Mouse (Mus musculus) embryo, embryonic 9.5 days (tissue): ENCODE measurements around the gene Eif4e2.

Source experiments
- DNase-seq: peaks from one replicate; pipeline ENCODE4 v3.0.0-alpha.2; 2017; ENCODE audit errors: extremely low spot score

The Eif4e2 gene

DNA sequence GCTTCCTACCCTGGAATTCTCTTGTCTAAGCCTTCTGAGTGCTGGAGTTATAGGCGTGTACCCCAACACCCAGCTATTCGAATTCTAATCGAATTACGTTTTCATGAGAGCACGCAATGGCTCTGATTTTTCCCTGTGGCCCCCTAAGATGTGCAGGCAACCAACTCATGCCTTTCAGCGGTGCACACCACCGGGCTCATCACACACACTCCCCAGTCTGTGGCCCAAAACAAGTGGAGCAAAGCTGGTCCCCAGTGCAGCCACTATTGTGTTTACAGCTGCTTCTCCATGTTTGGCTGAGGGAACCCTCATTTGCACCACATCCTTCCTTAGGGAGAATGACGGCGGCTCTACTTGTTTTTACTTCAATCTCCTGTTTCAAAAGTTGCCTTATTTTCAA lies 49.5 kb downstream of the Eif4e2 start:
- DNase-seq: no peak

DNA sequence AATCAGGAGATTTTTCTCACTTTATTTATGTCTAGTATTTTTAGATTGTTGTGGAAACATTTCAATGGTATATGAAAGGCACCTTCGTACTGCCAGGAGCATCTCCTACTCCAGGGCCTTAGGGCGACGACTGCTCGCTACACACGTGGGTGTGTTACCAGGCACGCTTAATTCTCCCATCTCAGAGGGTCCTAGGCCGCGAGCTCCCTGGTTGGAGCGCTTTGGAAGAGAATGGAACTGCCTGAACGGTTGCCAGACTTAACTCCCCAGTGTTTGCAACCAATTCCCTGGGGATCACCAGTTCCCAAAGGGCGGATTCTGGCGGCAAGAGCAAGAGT lies 50.1 kb downstream of the Eif4e2 start:
- DNase-seq: no peak

DNA sequence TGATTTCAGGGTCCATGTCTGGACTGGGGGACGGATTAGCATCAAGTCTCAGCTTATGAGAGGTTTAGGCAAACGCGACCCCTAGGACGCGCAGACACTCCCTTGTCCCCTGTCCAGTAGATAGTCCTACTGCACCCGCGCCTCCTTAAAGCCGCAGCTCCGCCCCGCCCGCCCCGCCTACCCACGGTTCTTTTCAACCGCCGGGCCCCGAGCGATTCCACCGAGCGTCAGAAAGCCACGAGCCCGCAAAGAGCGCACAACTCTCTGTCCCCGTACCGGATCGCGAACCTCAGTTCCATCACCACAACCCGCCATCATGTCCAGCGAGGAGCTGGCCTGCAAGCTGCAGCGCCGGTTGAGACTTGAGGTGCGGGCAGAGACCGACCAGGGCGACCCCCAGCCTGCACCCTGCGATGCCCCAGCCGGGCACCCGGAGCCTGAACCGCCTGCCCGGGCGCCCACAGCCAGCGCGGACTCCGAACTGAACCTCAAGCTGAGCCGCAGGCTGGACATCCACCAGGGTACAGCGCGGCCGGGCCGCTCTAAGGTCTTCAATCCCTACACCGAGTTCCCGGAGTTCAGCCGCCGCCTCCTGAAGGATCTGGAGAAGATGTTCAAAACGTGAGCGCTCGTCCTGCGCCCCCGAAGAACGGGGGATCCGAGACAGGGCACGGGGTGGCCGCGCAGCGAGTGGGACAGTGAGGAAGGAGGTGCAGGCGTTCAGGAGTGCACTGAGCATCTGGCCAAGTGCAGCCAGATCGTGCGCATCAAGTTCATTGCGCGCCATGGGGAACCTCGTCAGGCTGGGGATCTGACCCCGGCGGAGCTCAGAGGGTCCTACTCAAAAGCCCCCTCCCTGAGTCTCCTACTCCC lies 50.7 kb downstream of the Eif4e2 start, which contains the start of gene Efhd1:
Gene Efhd1, plus strand, starts transcription at position 230 of the 873 bp plus-strand sequence.
- peak; percentile 66 for DNase-seq

DNA sequence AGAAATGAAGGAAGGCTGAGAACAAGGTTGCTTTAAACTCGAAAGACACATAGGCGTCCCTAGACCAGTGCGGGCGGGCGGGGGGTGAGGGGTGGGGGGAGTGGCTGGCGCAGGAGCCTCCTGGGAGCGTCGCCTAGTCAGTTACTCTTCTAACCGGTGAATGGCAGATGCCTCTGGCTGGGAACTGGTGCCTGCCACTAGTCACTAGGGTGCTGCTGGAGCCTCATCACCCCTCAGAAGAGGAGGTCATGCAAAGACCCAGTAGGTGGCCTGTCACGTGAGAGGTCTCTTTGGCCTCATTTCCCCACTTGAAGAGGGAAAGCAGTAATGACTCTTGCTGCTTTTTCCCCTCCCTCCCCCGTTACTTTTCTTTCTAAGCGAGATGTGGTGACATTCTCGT lies 51.5 kb downstream of the Eif4e2 start:
- no peak for DNase-seq

DNA sequence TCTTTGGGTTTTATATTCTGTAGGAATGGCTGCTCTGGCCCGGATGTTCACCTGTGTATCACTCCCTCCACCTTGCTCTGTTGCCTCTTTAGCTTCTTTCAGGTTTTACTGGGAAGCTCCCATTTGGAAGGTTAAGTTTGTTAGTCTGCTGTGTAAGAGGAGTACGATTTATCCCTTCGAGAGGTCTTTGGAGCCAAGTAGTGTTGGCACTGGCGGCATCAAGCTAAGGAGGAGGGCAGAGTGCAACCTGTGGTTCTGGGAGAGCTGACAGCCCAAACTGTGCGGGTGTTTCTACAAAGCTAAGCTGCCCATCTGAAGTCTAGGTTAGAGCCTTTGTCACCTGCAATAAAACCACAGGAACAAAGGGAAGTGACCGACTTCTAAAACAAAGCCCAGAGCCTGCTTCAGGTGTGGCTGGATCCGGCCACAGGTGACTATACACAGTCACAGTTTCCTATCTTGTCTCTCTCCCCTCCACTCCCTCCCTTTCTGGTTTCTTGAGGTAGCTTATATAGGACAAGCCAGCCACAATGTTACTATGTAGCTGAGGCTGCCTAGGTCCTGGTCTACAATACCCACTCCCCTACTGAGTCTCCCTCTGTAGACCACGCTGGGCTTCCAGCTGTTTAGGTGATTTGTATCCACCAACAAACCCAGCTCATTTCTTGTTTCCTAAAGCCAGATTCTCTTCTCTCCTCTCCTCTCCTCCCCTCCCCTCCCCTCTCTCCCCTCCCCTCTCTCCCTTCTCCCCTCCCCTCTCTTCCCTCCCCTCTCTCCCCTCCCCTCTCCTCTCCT lies 52.8 kb downstream of the Eif4e2 start:
- DNase-seq: no peak

DNA sequence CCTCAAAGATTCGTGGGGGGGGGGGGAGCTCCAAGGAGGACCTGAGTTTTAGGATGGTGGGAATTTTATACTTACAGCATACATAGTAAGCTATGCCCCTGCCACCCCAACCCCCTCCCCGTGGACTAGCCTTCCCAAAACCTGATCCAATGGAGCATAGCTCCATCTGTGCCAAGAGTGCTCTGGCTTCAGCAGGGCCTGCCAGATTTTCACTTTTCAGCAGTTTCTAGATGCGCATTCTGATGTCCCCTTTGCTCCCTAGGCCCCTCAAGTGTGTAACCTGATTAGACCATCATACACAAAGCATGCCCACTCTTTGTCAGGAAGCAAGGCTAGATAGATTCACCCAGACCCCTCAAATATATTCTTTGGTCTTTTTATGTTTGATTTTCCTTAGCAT lies 56.5 kb downstream of the Eif4e2 start:
- no peak for DNase-seq

DNA sequence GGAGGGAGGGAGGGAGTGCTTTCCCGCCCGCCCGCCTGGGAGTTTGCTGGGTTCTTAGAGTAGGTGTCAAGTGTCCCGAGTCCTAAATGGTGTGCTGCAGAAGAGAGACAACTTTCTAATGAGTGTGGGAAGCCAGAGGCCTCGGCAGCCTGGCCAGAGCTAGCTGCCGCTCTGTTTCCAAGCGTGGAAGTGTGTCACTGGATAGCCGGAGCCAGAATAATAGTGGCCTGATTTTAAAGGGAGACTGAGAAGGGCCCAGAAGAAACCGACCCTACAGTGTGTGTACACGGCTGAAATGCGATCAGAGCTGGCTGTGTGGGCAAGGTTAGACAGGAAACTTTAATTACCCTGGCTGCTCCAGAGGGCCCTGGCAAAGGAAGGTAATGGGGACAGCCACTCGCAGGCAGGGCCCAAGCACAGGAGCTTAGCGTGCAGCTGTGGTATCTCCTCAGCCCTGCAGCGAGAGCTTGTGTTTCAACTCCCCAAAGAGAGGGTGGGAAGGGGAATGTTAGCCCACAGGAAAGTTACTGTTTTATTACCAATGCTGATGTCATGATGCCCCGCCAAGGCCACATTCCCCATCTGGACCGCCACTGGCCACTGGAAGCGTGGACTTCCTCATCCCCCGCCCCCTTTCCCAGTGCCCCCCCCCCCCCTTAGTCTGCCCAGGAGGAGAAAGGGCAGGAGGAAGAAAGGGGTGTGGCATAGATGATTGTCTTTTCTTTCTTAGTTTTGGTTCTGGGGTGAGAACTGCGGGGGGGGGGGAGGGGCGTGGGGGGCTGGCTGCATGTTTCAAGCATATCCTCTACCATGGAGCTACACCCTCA lies 57.1 kb downstream of the Eif4e2 start:
- peak; percentile 47 for DNase-seq

DNA sequence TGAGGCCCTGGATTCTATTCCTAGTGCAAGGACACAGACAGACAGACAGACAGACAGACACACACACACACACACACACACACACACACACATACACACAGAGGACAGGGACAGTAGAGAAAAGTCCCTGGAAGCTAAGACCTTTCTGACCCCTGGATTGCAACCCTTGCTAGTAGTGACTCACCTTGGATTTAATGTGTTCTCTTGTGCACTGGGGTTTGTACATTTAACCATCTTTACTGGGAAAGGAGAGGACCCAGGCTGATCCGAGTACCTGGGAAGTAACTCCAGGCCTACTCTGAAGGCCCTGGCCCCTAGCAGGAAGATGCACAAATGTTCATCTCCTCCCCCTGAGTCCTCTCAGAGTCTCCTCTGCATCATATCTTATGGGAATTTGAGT lies 57.9 kb downstream of the Eif4e2 start:
- DNase-seq: no peak

DNA sequence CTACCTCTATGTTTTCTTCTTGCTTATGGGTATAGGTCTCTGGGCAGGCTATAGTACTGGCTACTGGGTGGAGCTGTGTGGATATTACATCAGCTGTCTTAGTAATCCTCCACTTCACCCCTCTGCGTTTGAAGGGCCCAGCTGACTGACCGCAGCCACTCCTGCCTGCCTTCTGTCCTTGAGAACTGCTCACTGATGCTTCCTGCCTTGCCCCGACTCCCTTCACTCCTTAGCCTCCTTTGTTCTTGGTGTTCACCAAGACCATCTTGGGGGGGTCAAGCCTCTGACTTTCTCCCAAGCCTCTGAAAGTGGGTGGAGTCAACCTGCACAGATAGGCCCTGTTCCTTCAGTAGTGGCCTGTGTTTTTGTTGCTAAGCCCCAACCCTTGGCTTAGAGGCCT lies 58.7 kb downstream of the Eif4e2 start:
- no peak for DNase-seq

DNA sequence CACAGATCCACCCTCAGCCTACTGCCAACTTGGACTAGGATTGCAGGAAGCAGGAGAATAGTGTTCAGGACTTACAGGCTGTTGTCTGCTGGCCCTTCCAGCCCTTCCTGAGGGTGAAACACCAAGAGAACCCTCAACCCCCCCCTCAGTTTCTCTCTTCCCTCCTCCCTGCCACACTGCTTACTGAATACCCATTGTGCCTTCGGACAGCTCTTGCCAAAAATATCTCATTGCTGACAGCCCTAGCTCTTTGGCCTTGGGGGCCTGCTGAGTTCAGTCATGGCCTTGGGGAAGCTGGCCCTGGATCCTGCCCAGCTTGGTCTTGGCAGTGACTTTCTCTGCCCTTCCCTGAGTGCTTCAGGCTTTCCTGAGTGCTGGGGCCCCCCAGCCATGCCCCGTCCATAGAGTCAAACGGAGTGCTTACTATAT lies 59.8 kb downstream of the Eif4e2 start:
- DNase-seq: no peak

DNA sequence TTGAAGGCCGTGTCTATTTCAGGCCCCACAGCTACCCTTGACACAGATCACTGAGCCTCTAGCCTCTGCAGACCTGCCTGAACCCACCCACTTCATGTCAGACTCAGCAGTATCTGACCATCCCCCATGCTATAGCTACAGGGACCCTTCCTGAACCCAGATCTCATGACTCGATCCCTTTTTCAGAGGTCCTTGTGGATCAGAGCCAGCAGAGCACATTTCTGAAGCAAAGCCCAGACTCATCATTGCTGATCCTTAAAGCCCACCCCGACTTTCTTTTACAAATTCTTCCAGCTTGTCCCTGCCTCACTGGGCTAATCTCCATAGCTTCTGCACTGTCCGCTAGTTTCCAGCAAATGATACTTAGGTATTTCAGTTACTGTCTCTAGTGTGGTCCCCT lies 60.4 kb downstream of the Eif4e2 start:
- DNase-seq: no peak

DNA sequence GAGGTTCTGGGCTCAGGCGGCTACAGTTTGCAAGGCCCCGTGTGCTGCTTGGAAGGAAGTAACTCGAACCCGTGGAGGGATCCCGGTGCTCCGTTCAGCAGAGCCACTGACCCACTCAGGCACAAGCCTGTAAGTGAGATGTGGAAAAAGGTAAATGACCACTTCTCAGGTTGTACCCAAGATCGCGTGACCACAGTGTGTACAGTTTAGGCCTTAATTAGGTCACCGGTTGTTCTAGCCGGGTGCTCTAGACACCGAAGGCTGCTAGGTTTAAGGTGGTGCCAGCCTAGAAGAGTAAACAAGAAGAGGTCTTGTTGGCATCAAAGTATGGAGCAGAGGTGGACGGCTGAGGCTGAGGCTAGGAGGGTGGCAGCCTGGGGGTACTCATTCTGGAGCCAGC lies 61.4 kb downstream of the Eif4e2 start:
- DNase-seq: no peak

DNA sequence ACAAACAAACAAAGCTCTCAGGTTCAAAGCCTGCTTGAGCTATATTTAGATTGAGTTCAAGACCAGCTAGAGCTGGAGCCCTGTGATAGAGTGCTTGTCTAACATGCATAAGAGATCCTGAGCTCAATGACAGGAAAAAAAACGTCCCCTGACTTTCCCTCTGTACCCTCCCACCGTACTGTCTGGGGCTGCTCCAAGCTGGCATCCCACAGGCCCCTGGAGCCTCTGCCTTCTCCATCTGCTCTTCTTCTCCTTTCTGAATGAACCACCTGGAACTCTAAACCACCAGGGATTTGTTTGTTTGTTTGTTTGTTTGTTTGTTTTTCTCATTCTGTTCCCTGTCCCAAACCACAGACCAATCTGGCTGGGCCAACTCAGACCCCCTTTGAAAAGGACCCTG lies 62.3 kb downstream of the Eif4e2 start:
- DNase-seq: no peak

DNA sequence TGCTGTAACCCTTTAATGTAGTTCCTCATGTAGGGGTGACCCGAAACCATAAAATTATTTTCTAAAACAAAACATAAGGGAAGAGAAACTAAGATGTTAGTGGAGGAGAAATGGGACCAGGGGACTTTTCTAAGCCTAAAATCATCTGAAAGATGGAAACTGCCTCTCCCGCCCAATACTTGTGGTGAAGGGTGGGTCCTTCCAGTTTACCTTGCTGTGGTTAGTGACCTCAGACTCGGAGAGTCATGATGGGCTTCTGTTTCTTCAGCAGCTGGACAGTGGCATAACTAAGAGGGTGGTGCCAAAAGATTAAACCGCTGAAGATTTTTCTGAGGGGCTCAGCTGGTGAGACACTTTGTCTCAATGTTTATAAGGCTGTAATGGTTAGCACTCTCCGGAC lies 66.6 kb downstream of the Eif4e2 start:
- no peak for DNase-seq

DNA sequence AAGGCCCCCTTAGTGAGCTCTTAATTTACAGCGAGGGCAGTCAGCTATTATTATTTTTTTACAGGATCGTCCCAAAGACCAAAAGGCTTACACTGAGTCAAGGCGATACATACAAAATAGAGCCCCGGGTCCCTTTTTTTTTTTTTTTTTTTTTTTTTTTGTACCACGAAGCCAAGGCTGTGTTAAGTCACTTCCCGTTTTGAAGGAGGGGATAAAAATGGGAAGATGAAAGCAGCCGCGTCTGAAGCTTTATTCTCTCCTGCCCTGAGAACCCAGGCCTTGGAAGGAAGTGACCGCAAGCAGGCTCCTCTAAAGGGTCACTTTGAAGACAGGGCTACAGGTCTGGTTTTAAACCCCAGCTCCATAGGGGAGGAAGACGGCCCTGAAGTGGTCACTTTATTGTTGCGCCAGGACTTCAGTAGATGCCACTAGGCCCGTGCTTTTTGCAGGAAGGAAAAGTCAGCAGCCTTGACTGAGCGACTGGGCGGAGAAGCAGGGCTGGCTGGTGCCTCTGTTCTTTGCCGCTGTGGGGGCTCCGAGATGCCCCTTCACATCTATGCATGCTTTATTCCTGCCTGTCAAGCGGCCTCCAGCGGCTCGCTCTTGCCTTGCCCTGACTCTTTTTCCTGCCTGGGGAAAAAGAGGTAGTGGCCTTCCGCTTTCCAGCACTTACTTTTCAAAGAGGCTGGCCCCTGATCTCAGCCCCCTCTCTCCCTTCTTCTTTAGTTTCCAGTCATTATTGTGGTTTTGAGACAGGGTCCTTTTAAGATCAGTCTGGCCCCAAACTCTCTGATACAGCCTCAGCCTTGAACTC lies 68.1 kb downstream of the Eif4e2 start:
- peak; percentile 20 for DNase-seq

DNA sequence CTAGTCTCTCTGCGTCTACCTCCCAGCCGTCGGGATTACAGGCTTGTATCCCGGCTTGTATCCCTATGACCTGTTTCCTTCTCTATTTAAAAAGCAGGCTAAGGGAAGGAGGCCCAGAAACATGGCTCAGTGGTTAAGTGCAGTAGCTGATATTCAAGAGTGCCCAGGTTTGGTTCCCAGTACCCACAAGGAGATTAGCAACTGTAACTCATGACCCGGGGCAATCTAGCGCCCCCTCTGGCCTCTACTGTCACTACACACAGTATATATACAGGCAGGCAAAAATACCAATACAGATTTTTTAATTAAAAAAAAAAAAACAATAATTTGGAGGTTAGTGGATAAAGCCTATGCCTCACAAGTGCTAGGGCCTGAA lies 68.7 kb downstream of the Eif4e2 start:
- DNase-seq: no peak

DNA sequence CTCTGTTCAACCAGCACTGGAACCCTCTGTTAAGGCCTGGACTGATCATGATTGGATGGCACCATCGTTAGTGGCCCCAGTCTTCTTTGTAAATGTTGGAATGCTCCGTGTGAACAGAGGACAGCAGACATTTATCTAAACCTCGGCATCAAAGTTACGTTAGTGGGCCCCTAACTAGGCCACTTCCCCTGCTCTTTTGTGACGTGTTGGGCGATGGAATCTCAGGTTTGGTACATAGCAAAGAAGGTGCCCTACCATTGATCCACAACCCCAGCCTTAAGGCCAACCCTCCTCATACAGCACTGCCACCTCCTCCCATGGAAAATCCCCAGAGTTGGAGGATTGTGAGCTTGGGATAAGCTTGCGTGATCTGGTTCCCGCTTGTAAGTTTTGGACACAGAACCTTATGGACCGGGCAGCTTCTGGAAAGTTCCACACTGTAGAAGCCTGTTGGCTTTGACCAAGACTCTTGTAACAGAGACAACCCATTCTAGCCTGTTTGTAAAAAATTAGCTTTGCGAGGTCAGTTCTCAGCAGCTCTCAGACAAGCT lies 69.8 kb downstream of the Eif4e2 start:
- DNase-seq: no peak

DNA sequence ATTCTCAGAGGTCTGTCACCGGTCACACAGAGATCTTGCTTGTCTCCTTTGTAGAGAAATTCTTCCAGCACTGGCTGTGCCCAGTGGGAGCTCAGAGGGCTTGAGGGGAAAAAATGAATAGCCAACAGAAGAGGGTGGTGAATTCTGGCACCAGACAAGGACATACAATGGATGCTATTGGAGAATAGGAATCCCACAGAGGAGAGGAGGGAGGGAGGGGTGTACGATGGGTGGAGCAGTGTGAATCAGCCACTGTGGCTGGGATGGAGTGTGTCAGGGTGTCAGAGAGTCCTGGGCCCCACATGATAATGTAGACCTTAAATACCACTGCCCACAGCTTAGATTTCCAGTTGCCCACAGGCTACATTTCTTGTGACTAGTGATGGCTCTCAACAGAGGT lies 73.4 kb downstream of the Eif4e2 start:
- no peak for DNase-seq
